Mouse (Mus musculus) E14TG2a.4 (cell line): Measurements from ENCODE around the gene Susd6.

Experiments used
- CTCF ChIP-seq: conservative IDR thresholded peaks from 2 replicates; pipeline ENCODE4 v1.5.1; 2014; ENCODE audit warnings: low read length
- NANOG ChIP-seq: IDR thresholded peaks from 2 replicates; pipeline ENCODE4 v1.6.1; 2014; ENCODE audit warnings: borderline replicate concordance, low read length, mixed read lengths
- POU5F1 ChIP-seq: IDR thresholded peaks from 2 replicates; pipeline ENCODE4 v1.6.1; 2014; ENCODE audit warnings: low read length, borderline replicate concordance

DNA sequence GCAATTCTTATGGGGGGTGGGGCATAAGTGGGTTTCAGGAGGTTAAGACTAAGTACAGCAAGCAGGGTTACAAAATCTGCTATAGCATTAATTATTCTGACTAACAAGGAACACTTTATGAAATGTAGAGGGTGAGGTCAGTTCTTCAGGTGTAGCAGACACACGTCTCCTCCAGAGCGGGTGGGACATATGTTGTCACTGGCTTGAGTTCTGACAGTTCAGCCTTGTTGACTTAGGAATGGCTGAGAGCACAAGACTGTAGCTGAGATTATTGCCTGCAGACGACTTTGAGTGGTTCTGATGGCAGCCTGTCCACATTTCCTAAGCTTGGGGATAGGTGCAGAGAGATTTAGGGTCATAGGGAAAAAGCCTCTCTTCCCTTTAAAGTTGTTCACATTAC is 47.3 kb downstream of the Susd6 start:
- TF ChIP-seq CTCF = no peak
- no peak for TF ChIP-seq NANOG
- no peak for TF ChIP-seq POU5F1
